Mouse (Mus musculus): Measurements from ENCODE around the gene Usp50.

Usp50 gene

DNA sequence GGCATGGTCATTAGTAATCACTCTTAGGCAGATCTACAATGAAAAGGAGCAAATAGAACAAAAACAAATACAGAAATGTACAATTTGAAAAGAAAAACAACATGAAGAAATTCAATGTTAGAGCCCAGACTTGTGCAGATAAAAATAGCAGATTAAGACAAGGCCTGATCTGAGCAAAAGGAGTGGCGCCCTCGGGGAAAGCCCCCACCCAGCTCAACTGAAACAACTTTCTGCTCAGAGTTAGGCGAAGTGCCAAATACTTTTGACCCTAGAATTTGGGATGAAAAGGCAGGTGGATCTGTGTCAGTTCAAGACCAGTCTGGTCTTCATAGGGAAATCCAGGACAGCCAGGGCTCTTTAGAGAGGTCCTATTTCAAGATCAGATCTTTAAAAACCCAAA, 117.3 kb downstream of the Usp50 start:
- peak; percentile 61 for DNase-seq (ENCODE audit: low read depth, low spot score)

DNA sequence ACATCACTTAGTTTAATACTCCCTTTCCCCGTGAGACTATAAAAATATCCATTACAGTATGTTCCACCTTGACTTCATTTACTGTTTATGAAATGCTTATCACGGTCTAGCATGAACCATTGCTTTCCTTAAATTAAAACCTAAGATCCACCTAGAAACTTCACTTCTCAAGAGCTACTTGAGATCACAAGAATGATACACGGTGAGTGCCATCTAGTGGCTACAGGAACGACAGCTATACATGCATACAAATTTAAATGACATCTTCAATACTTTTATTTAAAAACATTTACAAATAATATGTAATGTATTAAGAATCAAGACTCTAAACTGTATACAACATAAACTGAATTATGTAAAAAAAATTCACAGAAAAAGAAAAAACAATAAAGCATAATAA, 119.8 kb downstream of the Usp50 start:
- peak; percentile 83 for DNase-seq (ENCODE audit: low read depth, low spot score)
